Mouse (Mus musculus): ENCODE measurements around the gene Cdh24. TPM values are rescaled to one million over a fixed set of nuclear protein-coding genes. Genes with fewer than 3 reads are reported as not detected.

Gene Cdh24
- polyA plus RNA-seq, 1 experiment from 2014 or later = 7.0 TPM

- POLR2A ChIA-PET = no interaction called here
- no peak for TF ChIP-seq CTCF (IDR thresholded peaks at IDR 0.05)
- in situ Hi-C loops (cut with MboI; ENCODE audit: low pct_unique_long_range_greater_than_20kb) = loop anchor here (10.0 kb wide), 1 partner anchor 422 kb away; no protein-coding TSS in a partner anchor
- no peaks in the 10 kb centered on the region for H3K27me3 ChIP-seq
- ATAC-seq (no peak), DNase-seq (ENCODE audit: low read depth, low spot score) (no peak)
- CTCF ChIA-PET = interaction anchor here (1.0 to 1.4 kb wide), 3 partner anchors 41 to 94 kb away, joined by 3 read pairs; no protein-coding TSS in a partner anchor
Measured at GRCm38 (mm10) chr14:54646455-54646854, 5.3 kb upstream of the Cdh24 start.

- ChIA-PET POLR2A (interaction anchor here (0.6 kb wide), 1 partner anchor 82 kb away, joined by 3 read pairs; no protein-coding TSS in a partner anchor), CTCF (interaction anchor here (0.8 to 4.2 kb wide), 4 partner anchors 61 to 115 kb away, joined by 3 to 22 read pairs (median 3); no protein-coding TSS in a partner anchor)
- in situ Hi-C loops (cut with MboI; ENCODE audit: low pct_unique_long_range_greater_than_20kb) = loop anchor here (5.0 to 10.0 kb wide), 2 partner anchors 117 to 419 kb away; no protein-coding TSS in a partner anchor
Measured at GRCm38 (mm10) chr14:54644294-54644693, 3.1 kb upstream of the Cdh24 start.

GRCm38 (mm10) chr14:54643011-54643410 lies 1.8 kb upstream of the Cdh24 start:
- H3K27me3 ChIP-seq = no peaks in the 10 kb centered on the region
- ChIA-PET POLR2A (interaction anchor here (1.1 kb wide), 1 partner anchor 9 kb away, joined by 3 read pairs; no protein-coding TSS in a partner anchor), CTCF (interaction anchor here (0.8 to 4.2 kb wide), 5 partner anchors 8 to 114 kb away, joined by 3 to 22 read pairs (median 3); no protein-coding TSS in a partner anchor)
- TF ChIP-seq CTCF (IDR thresholded peaks at IDR 0.05) = no peak
- DNase-seq (ENCODE audit: low read depth, low spot score) (no peak), ATAC-seq (no peak)
- in situ Hi-C loops (cut with MboI; ENCODE audit: low pct_unique_long_range_greater_than_20kb) = loop anchor here (5.0 to 10.0 kb wide), 2 partner anchors 116 to 418 kb away; no protein-coding TSS in a partner anchor

More at GRCm38 (mm10) chr14:54644294-54644693, 3.1 kb upstream of the Cdh24 start:
- ATAC-seq (peak; percentile 42), DNase-seq (ENCODE audit: low read depth, low spot score) (no peak)
- no peaks in the 10 kb centered on the region for H3K27me3 ChIP-seq
- TF ChIP-seq CTCF (IDR thresholded peaks at IDR 0.05) = no peak

GRCm38 (mm10) chr14:54642224-54642944 lies 1.2 kb upstream of the Cdh24 start:
- DNase-seq (ENCODE audit: low read depth, low spot score) (no peak), ATAC-seq (no peak)
- ChIA-PET POLR2A (interaction anchor here (0.6 to 1.1 kb wide), 3 partner anchors 10 to 127 kb away, joined by 3 to 9 read pairs (median 3); partner anchors contain the start of gene Acin1), CTCF (interaction anchor here (0.8 to 4.2 kb wide), 15 partner anchors 8 to 245 kb away, joined by 3 to 22 read pairs (median 4); partner anchors contain the start of gene Haus4)
- in situ Hi-C loops (cut with MboI; ENCODE audit: low pct_unique_long_range_greater_than_20kb) = loop anchor here (5.0 to 10.0 kb wide), 2 partner anchors 115 to 418 kb away; no protein-coding TSS in a partner anchor
- no peaks in the 10 kb centered on the region for H3K27me3 ChIP-seq
- TF ChIP-seq CTCF (IDR thresholded peaks at IDR 0.05) = no peak

GRCm38 (mm10) chr14:54640946-54641304 lies 239 bp downstream of the Cdh24 start, which contains the start of gene Gm17606:
Gene Gm17606 (plus strand): TSS chr14:54640952.
- no peak for DNase-seq (ENCODE audit: low read depth, low spot score)
- ChIA-PET POLR2A (no interaction called here), CTCF (interaction anchor here (0.6 to 4.2 kb wide), 10 partner anchors 10 to 117 kb away, joined by 3 to 22 read pairs (median 4); partner anchors contain the start of gene Haus4)
- peak; percentile 0 for ATAC-seq
- H3K27me3 ChIP-seq = no peaks in the 10 kb centered on the region
- no peak for TF ChIP-seq CTCF (IDR thresholded peaks at IDR 0.05)
- in situ Hi-C loops (cut with MboI; ENCODE audit: low pct_unique_long_range_greater_than_20kb) = loop anchor here (5.0 to 10.0 kb wide), 2 partner anchors 114 to 416 kb away; no protein-coding TSS in a partner anchor

GRCm38 (mm10) chr14:54640121-54640520 lies 1.0 kb downstream of the Cdh24 start:
- no peak for TF ChIP-seq CTCF (IDR thresholded peaks at IDR 0.05)
- ChIA-PET CTCF (interaction anchor here (1.7 kb wide), 1 partner anchor 112 kb away, joined by 9 read pairs; no protein-coding TSS in a partner anchor), POLR2A (no interaction called here)
- in situ Hi-C loops (cut with MboI; ENCODE audit: low pct_unique_long_range_greater_than_20kb) = loop anchor here (5.0 to 10.0 kb wide), 2 partner anchors 113 to 415 kb away; no protein-coding TSS in a partner anchor
- DNase-seq (ENCODE audit: low read depth, low spot score) (no peak), ATAC-seq (no peak)
- H3K27me3 ChIP-seq = no peaks in the 10 kb centered on the region

- no peak for ATAC-seq
- ChIA-PET POLR2A (no interaction called here), CTCF (interaction anchor here (0.6 to 2.2 kb wide), 6 partner anchors 12 to 110 kb away, joined by 3 to 18 read pairs (median 6); partner anchors contain the start of genes Psmb11 and Psmb5)
- DNase-seq (ENCODE audit: low read depth, low spot score) = no peak
- H3K27me3 ChIP-seq = no peaks in the 10 kb centered on the region
- in situ Hi-C loops (cut with MboI; ENCODE audit: low pct_unique_long_range_greater_than_20kb) = loop anchor here (5.0 kb wide), 1 partner anchor 56 kb away; no protein-coding TSS in a partner anchor
- TF ChIP-seq CTCF (IDR thresholded peaks at IDR 0.05) = no peak
Measured at GRCm38 (mm10) chr14:54638210-54638609, 3.0 kb downstream of the Cdh24 start.

GRCm38 (mm10) chr14:54636954-54637353 lies 4.2 kb downstream of the Cdh24 start:
- CTCF ChIA-PET = interaction anchor here (0.8 to 2.2 kb wide), 5 partner anchors 11 to 109 kb away, joined by 3 to 18 read pairs (median 7); partner anchors contain the start of genes Psmb11 and Psmb5
- in situ Hi-C loops (cut with MboI; ENCODE audit: low pct_unique_long_range_greater_than_20kb) = loop anchor here (5.0 kb wide), 1 partner anchor 55 kb away; no protein-coding TSS in a partner anchor
- no peaks in the 10 kb centered on the region for H3K27me3 ChIP-seq

GRCm38 (mm10) chr14:54634182-54634581 lies 7.0 kb downstream of the Cdh24 start:
- ChIA-PET CTCF (no interaction called here), POLR2A (no interaction called here)
- in situ Hi-C loops (cut with MboI; ENCODE audit: low pct_unique_long_range_greater_than_20kb) = no loop called here
- ATAC-seq (no peak), DNase-seq (ENCODE audit: low read depth, low spot score) (no peak)
- H3K27me3 ChIP-seq = no peaks in the 10 kb centered on the region
- TF ChIP-seq CTCF (IDR thresholded peaks at IDR 0.05) = no peak

More at GRCm38 (mm10) chr14:54636954-54637353, 4.2 kb downstream of the Cdh24 start:
- POLR2A ChIA-PET = no interaction called here
- no peak for ATAC-seq
- no peak for TF ChIP-seq CTCF (IDR thresholded peaks at IDR 0.05)
- DNase-seq (ENCODE audit: low read depth, low spot score) = no peak

GRCm38 (mm10) chr14:54632252-54632651 lies 8.9 kb downstream of the Cdh24 start:
- in situ Hi-C loops (cut with MboI; ENCODE audit: low pct_unique_long_range_greater_than_20kb) = no loop called here
- POLR2A ChIA-PET = no interaction called here
- ATAC-seq (no peak), DNase-seq (ENCODE audit: low read depth, low spot score) (no peak)
- H3K27me3 ChIP-seq = no peaks in the 10 kb centered on the region
- CTCF ChIA-PET = no interaction called here
- no peak for TF ChIP-seq CTCF (IDR thresholded peaks at IDR 0.05)

Measured in Patski (cell line).